Mouse (Mus musculus): ENCODE measurements around the gene Cfap69.

- TF ChIP-seq CTCF (IDR thresholded peaks at IDR 0.05; ENCODE audit: low read depth, low read length) (no peak), POLR2A (IDR thresholded peaks at IDR 0.05; ENCODE audit: insufficient read depth, low read length) (no peak), EP300 (IDR thresholded peaks at IDR 0.05; ENCODE audit: insufficient read depth, low read depth, low read length) (no peak)
These were observed 24.2 kb upstream of the Cfap69 start for GRCm38 (mm10) chr5:5688228-5688627.
